Mouse (Mus musculus): ENCODE data around the gene Btnl2.
A peak's percentile ranks its signal among the peaks of the same experiment; 100 is the strongest.
"Not testable (repeated sequence)": the region's sequence is repeated elsewhere in the genome, so short reads cannot be mapped to it uniquely, and the experiment has no call there.

The Btnl2 gene

DNA sequence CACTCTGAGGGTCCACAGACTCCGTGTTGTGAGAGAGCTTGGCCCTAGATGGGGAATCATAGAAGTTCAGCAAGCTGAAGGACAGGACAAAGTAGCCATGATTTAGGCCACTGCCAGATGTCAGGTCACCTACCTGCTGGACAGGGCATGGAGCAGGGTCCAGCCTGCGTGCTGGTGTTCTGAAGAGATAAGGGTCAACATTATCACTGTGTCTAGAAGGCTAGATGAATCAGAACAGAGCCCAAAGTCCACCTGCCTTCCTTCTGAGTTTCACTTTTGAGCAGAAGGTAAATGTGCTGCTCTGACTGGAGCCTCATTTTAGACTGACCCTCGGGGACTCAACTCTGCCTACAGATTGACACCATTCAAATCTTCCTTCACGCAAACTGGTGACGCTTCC is at the start of gene Btnl2:
Gene Btnl2, plus strand, starts transcription at position 284 of the 400 bp plus-strand sequence.
- DNase-seq: no peak

DNA sequence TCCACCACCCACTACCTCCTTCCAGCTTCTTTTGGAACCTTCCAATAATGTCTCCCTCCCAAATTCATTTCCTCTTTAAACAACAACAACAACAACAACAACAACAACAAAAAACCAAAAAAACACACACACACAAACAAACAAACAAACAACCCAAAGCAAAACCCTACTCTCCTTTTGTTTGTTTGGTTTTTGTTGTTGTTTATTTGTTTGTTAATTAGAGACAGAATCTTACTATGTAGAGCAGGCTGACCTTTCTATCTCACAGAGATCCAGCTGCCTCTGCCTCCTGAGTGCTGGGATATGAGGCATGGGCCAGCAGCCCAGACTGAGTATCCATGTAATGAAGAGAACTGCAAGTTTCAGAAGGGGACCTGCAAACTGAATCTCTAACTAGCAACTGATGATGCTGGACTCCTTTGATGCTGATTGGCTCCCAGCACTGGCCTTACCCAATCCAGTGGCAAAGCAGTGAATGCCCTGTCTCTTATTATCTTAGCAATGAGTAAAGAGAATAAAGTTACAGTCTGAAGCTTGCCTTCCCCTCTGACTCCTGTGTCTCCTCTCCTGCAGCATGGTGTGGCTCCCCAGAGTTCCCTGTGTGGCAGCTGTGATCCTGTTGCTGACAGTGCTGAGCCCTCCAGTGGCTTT is 49.1 kb upstream of the Btnl2 start, which contains the start of gene H2-Eb1:
Gene H2-Eb1, plus strand, starts transcription at position 488 of the 651 bp plus-strand sequence.
- DNase-seq: peak; percentile 82

DNA sequence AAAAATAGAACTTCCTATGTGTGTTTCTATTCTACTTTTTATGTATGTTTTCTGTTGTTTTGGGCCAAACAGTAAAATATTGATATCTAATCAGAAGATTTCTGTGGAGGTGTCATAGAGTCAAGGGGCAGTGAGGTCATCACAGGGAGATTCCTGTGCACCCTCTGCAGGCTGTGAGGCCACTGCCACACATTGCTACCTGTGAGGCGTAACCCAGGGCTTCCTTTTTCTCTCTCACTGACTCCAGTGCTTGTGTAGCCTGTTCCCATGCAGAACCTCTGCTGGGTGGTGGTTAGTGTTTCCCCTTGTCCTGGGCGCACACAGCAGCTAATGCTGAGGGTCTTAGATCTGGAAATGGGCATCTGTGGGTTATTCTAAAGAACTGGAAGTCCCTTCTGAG is 48.2 kb upstream of the Btnl2 start:
- no peak for DNase-seq

DNA sequence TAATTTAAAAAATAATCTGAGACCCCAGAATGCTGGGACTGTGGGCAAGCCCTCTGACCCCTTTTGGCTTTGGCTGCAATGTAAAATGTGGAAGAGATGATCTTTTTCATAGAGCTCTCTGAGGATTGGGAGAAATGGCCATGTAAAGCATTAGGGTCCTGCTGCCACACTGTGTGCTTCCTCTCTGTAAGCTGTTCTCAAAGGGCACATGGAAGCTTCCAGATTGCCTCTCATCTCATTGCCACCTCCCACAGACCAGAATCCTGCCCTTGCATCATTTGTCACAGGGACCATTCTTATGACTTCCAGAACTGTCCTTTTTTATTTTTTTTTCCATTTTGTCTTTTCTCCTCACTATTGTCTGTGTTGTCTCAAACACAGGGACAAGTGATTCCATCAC is 47.4 kb upstream of the Btnl2 start:
- no peak for DNase-seq

DNA sequence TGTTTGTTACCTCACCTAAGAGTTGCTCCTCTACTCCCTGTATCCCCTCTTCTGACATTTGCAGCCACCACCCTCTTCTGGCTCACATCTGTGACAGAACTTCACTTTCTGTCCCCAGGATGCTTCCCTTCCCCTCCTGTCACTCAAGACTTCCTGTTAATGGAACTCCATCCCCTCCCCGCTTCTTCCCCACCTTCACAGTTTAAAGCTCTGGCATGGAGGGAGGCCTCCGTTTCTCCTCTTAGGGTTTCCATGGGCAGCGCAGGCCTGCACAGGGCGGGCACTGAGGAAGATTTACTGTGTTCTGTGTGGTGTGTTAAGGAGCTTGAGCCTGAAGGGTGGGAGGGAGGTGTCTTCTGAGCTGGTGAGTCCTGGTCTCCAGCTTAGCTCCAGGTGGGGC is 46.5 kb upstream of the Btnl2 start:
- DNase-seq: no peak

DNA sequence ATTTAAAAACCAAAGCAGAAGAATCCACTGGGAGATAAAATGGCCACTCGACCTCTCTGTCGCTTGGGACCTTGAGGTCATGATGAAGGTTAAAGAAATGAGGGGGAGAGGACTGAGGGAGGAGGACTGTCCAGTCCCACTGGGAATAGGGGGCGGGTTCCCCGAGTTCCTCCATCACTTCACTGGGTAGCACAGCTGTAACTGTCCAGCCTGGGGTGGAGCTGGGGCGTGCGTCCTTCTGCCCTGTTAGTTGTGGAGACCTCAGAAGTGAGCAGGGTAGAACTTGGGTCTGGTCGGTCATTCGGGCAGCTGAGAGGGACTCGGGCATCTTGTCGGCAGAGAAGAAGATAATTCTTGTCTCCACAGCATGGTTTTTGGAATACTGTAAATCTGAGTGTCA is 45.4 kb upstream of the Btnl2 start:
- peak; percentile 16 for DNase-seq

DNA sequence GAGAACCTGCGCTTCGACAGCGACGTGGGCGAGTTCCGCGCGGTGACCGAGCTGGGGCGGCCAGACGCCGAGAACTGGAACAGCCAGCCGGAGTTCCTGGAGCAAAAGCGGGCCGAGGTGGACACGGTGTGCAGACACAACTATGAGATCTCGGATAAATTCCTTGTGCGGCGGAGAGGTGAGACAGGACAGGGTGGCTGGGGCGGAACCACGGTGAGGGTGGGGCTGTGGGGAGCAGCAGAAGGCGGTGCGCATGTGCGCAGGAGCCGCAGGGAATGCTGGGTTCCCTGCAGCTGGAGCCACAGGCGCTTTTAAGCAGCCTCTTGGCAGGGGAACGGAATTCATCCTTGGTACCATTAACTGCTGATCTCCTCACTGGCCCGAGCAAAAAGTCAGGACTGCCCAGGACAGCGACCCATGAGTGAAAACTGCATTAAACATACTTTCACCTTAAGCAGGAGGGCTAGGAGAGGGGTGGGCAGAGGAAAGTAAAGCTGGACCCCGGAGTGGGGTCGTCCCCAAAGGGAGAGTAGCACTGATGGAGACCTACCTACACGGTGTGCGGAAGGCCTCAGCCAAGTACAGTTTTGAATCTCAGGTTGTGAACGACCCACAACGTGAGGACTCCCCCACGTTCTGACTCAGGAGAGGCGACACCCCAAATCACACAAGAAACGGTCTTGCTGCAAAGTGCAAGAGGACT is 44.8 kb upstream of the Btnl2 start:
- peak; percentile 80 for DNase-seq

DNA sequence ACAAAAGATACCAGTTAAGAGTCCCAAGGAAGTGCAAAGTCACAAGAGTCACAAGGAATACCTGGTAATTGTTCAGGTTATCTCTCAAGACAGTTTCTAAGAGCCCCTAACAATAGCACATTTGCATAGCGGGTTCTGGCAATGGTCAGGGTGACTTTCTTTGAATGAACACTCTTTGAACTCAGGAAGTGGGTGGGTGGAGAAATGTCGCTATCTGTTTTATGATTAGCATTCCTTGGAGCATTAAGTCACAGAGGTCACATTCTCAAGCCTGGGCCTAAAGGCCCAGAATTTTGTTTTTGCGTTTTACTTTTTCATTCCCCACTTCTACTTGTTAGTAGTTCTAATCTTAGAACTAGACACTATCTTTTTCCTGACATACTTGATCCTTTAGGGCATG is 44.1 kb upstream of the Btnl2 start:
- not testable (repeated sequence) for DNase-seq

DNA sequence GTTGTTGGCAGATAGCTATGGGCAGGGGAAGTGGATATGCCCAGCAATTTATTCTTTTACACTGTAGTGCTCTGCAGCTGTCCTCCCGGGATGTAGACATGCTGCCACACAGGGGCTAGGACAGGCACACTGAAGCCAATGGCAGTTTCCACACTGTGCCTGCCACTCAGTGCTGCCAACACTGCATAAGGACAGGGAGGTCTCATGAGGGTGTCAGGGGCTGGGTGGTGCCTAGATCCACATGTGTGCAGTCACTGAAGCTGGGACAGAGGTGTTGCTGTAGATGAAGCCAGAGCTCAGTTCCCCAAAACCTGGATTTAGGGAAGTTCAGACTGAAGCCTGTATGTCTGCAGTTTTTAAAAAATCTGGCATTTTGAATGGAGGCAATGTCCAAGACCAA is 42.4 kb upstream of the Btnl2 start:
- no peak for DNase-seq

DNA sequence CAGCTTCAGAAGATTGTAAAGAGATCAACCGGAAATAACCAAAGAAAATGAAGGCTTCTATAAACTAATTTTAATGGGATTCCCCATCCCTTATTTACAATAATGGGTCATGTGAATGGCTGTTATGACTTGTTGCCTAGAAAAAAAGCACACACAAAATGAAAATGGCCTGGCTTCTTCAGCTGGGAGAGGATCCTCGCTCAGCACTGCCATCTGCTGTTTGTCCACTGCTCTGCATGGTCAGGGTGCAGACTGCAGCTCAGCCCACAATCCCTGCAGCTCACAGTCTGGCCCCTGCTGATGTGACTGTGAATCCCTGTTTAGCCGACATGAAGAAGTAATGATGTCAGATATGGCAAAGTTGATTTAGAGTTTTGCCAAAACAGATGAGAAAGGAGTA is 41.2 kb upstream of the Btnl2 start:
- DNase-seq: peak; percentile 78

DNA sequence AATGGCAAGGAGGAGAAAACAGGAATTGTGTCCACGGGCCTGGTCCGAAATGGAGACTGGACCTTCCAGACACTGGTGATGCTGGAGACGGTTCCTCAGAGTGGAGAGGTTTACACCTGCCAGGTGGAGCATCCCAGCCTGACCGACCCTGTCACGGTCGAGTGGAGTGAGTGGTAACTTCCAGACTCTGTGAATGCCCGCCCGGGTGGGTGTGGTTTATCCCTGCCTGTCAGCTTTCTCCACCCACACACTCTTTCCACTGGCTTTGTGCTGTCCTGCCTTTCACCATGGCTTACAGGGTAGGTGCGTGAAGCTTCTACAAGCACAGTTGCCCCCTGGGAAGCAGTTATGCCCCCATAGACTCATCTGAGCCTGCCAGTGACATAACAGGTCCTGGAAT is 40.3 kb upstream of the Btnl2 start:
- DNase-seq: no peak

DNA sequence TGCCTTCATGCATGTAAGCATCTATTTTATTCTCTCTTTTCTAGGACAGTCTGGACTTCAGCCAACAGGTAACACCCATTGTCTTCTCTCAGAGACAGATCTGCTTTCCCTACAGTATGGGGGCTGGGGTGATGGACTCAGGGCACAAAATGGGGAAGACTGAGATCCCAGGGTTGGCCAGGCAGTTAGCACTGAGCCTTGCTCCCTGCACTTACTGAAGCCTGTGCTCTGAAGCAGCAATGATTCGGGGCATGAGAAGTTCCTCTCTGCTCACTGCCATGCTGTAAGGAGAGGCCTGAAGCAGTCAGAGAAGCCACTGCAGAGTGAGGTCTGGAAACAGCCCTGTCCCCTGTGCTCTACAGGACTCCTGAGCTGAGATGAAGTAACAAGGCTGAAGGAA is 39.1 kb upstream of the Btnl2 start:
- DNase-seq: no peak

DNA sequence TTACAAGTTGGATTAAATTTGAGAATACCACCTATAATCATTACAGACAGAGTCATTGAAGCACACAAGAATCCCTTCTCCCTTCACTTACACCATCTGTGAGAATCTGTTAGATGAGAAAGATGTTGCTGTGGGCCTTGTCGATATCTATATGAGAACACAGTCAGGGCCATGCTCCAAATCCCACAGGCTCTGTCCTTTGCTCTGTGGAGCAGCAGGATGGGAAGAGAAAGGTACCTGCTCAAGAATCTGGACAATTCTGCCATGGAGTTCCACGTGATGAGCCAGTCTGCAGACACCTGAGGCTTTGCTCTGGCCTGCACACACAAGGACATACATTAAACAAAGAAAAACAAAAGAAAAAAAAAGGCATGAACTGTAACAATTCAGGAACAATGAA is 37.9 kb upstream of the Btnl2 start:
- no peak for DNase-seq

DNA sequence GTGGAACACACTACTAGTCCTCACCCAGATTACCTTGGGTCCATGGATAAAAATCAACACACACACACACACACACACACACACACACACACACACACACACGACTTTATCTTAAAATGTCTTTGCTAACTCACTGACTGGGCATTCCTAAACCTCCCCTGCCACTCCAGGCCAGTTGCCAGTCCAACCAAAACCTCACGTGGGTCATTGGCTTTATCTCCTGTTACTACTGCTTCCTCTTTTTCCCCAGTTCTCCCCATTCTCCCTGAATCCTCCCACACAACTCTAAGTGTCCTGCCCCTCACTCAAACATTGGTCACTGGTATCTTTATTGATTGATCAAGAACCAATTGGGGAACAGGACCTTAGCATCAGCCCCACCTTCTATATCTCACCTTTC is 37.3 kb upstream of the Btnl2 start:
- no peak for DNase-seq

DNA sequence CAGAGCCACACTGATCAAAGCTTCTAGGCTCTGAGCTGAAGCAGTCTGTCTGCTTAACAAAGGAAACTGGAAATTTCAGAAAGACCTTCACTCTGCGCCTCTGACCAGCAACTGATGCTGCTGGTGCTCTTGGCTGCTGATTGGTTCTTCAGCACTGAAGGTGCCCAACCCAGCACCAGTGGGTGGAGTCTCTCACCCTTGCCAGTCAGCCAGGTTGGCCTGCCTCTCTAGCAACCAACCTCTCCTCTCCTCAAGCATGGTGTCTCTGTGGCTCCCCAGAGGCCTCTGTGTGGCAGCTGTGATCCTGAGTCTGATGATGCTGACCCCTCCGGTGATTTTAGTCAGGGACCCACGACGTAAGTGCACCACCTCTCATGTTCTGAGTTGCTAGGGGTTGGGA is 29.2 kb upstream of the Btnl2 start, which contains the start of gene H2-Eb2:
Gene H2-Eb2, plus strand, starts transcription at position 230 of the 400 bp plus-strand sequence.
- DNase-seq: peak; percentile 8

DNA sequence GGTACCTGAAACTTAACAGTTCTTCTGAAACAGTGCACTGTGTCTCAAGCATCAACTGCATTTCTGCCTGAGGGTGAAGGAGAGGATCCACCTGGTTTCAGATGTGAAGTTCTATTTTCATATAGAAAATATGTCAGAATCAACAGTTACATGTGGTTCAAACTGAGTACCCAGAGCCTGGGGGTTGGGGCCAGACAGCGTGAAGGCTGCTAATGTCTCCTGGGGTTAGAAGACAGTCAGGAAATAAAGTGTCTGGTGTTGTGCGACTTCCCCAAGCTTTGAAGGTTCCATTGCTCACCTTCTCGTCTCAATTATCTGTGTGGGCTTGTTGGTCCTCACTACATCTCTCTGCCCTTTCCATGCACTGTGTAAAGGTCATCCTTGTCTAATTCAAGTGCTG is 28.2 kb upstream of the Btnl2 start:
- no peak for DNase-seq

DNA sequence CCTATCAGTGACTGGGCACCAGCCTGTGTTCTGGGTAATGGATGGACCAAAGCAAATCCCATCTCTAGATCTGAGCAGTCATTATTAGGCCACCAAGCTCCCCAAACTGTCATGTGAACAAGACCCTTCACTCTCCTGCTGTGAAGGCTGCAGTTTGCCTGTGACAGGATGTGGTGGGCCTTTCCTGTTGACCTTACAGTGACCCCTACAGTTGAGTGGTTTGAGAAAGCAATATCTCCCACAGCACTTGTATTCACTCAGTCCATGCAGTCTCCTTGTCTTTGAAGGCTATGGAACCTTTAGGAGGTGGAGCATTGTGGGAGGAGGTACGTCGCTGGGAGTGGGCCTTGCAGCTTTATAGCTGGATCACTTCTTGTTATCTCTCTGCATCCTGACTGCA is 24.8 kb upstream of the Btnl2 start:
- DNase-seq: peak; percentile 6

DNA sequence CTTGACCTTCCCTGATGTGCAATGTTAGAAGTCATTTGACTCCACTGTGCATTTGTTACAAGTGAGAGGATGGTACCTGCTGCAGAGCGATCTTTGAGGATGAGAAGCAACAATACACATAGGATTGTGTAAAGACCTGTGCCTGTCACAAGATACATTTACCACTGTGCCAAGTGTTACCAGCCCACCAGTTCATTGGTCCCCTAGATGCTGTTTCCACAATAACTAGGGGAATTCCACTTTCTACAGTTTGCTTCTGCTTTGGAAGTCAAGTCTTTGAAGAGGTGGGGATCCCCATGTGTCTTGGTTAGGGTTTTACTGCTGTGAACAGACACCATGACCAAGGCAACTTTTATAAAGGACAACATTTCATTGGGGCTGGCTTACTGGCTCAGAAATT is 23.4 kb upstream of the Btnl2 start:
- DNase-seq: no peak

DNA sequence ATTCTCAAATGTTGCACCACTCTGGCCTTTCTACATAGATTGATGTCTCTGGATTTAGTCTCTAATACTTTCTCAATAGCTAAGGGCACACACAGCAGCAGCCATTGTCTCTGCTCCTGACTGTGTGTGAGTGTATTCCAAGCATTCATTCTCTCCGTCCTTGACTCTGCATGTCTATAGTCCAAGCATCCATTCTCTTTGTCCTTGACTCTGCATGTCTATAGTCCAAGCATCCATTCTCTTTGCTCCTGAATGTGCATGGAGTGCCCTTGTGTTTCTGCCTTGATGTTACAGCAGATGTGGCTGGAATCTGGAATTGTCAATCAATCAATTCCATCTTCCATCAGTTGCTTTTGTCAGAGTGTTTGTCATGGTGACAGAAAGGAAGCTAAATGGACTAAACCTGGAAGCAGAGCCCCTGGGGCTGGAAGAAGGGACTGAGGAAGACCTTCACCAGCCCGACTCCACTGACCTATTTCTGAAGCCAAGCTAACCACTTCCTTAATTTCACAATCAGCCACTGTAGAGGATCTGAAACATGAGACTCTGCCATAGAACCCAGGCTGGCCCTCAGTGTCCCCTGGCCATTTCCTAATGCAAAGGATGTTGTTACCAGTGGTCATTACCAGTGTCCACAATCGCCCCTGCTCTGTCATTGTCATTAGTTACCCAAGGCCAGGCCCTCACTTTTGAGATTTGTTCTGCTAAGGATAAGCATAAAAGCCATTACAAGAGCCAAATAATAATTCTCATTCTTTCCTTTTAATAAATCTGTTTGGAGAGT is 13.8 kb upstream of the Btnl2 start:
- DNase-seq: no peak

DNA sequence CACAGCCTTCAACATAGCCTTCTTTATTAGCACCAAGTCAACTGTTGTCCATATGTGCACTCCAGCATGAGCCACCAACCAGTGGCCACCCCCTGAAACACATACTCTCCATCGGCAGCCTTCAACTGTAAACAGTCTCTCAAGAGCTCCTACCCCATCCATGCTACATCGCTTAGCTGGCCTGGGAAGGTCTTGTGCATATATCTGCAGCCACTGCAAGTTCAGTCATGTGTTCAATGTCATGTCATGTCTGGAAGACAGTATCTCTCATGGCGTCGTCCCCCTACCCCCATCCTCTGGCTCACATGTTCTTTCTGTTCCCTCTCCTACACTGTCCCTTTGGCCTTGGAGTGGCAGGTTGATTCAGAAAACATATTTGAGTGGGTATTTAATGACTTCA is 9.7 kb upstream of the Btnl2 start:
- DNase-seq: no peak

DNA sequence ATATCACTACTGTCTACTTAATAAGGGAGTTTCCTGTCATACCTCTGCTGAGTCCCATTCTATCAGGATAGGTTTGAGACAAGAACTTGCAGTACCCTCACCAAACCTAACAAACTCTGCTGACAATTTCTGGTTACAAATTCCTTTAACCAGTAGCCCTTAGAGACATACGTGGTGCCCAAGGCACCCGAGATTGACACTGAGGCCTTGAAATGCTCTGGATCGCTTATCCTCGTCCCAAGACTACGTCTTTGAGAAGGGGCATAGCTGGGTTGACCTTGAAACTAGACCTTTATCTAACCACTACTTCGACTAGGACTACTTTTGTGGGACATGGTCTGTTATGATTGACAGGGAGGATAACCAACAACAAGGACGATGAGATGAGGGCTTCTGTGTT is 9.1 kb upstream of the Btnl2 start:
- DNase-seq: no peak

DNA sequence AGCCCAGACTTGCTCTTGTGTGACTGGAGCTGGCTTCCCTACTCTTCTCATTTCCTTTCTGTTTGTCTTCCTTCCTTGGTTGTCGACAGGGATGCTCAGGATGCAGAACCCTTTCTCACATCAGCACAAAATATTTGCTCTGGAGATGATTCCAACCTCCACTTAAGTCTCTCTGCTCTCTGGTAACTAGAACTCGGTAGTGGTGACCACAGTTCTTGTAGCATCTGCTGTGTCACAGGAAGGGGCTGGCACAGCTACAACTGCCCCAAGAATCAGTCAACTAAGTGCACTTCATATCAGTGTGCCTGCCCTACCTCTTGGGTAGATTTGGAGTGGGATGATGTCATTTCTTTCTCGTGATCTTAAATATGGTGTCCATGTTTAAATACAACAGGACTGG is 8.6 kb upstream of the Btnl2 start:
- no peak for DNase-seq

DNA sequence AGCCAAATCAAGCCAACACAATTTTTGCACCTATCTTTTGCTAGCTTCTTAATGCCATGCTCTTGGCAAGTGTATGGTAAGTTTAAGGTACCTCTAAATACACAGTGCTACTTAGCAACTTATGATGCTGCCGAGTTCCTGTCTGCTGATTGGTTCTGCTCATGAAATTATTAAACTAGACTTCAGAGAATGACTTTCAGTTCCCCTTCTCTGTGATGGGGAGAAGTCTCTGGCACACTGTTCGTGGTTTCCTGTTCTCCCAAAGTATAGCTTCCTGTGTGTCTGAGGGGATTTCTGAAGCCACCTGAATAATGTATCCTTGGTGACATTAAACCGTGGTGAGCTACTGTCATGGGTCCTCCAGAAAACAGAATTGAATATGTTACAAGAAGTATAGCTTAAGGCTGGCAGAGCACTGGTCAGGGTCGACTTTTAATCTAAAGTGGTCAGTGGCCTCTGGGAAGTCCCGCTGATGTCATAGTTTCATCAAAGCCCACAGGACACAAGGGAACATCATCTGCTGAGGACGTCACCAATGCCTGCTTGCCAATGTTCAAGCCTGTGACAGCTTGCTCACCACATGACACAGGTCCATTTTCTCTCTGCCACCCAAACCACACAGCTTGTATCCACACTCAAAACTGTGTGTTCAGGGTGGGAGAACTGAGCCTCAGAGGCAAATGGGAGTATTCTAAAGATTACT is 6.9 kb upstream of the Btnl2 start:
- DNase-seq: no peak

Measured in embryo, embryonic 11 days (tissue).